Mouse (Mus musculus) embryonic facial prominence, embryonic 12.5 days (tissue): Measurements from ENCODE around the gene Smtnl1. TPM values are rescaled to one million over a fixed set of nuclear protein-coding genes. Genes with fewer than 3 reads are reported as not detected.
A peak's percentile ranks its signal among the peaks of the same experiment; 100 is the strongest.

Experiments
- ATAC-seq: fragments of 200-750 bp; cut with Nextera tagmentation; 2 replicates; pipeline ENCODE4 v1.8.0; 2017; ENCODE audit not compliant: insufficient number of reproducible peaks, insufficient read depth, low FRiP score, low TSS enrichment
- H3K27ac ChIP-seq: fragments of 300-500 bp; sonication (generic); 2 replicates; pipeline ENCODE4 v1.5.1; 2016; ENCODE audit warnings: mild to moderate bottlenecking
- H3K27me3 ChIP-seq: fragments of 300-500 bp; sonication (generic); 2 replicates; pipeline ENCODE4 v1.6.1; 2016; ENCODE audit warnings: mild to moderate bottlenecking, moderate library complexity
- H3K36me3 ChIP-seq: fragments of 300-500 bp; sonication (generic); 2 replicates; pipeline ENCODE4 v1.6.1; 2016; ENCODE audit warnings: mild to moderate bottlenecking
- H3K4me1 ChIP-seq: fragments of 300-500 bp; sonication (generic); 2 replicates; pipeline ENCODE4 v1.6.1; 2016
- H3K4me2 ChIP-seq: fragments of 300-500 bp; sonication (generic); replicated peaks from 2 replicates; pipeline ENCODE4 v1.6.1; 2016; ENCODE audit warnings: mild to moderate bottlenecking, moderate library complexity
- H3K4me3 ChIP-seq: fragments of 300-500 bp; sonication (generic); 2 replicates; pipeline ENCODE4 v1.5.1; 2016; ENCODE audit warnings: mild to moderate bottlenecking
- H3K9ac ChIP-seq: fragments of 300-500 bp; sonication (generic); 2 replicates; pipeline ENCODE4 v1.6.1; 2016; ENCODE audit warnings: mild to moderate bottlenecking, moderate library complexity
- H3K9me3 ChIP-seq: fragments of 300-500 bp; sonication (generic); 2 replicates; pipeline ENCODE4 v1.6.1; 2016; ENCODE audit warnings: mild to moderate bottlenecking, moderate library complexity
- WGBS: fragments of 180-500 bp; shearing (Covaris S2); methylation state at CpG from one replicate; pipeline ENCODE4 v1.1.7; 2016; 5-methylcytosine and 5-hydroxymethylcytosine counted together
- polyA plus RNA-seq: library from polyadenylated mRNA; unstranded; fragments of >200 nt; fragmentation: Nextera tagmentation; extraction: Ambion mirVana; gene quantifications from 2 replicates; pipeline ENCODE4 v1.2.1, GENCODE M21; 2016

The Smtnl1 gene
- polyA plus RNA-seq, 1 experiment from 2014 or later, result 0.23 TPM

DNA sequence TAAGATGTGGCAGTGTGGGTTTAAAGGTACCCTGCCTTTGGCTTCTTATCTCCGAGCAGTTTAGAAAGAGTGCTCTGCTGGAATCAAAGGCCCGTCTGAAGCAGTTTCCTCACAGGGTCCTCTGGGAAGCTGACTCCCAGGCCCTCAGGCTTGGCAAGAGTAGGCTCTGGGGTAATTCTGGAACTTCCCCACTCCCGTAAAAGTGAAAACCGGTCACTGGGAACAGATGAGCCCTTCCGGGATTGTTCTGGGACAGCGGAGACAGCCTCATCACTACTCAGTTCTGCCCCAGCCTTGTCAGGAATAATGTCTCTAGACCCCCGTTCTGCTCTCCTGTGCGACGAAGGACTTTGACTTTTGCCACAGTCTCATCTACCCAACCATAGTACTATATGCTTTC, 32.0 kb downstream of the Smtnl1 start:
- Histone ChIP-seq H3K4me3 (no peak overlapping the region), H3K4me2 (no peak overlapping the region), H3K9me3 (0 out of 2 replicates have a peak, but pooled peaks cover 7% of the 10 kb centered on the region), H3K27me3 (0 out of 2 replicates have a peak, but pooled peaks cover 5% of the 10 kb centered on the region), H3K4me1 (no peaks in the 10 kb centered on the region), H3K36me3 (no peaks in the 10 kb centered on the region), H3K9ac (no peak overlapping the region), H3K27ac (no peak overlapping the region)
- ATAC-seq, result no peak
- 49% methylated on average over 9 of the region's 9 CpGs for WGBS

- Histone ChIP-seq H3K36me3 (no peaks in the 10 kb centered on the region), H3K27ac (no peak overlapping the region), H3K4me2 (no peak overlapping the region), H3K4me3 (no peak overlapping the region), H3K4me1 (no peaks in the 10 kb centered on the region), H3K9ac (no peak overlapping the region), H3K9me3 (no peaks in the 10 kb centered on the region), H3K27me3 (0 out of 2 replicates have a peak, but pooled peaks cover 5% of the 10 kb centered on the region)
- no peak for ATAC-seq
- WGBS, result 69% methylated on average over 3 of the region's 3 CpGs
Observed at GRCm38 (mm10) chr2:84788316-84788715, 34.1 kb downstream of the Smtnl1 start.

GRCm38 (mm10) chr2:84783840-84784566, 38.4 kb downstream of the Smtnl1 start:
- Histone ChIP-seq H3K27ac (no peak overlapping the region), H3K4me3 (no peak overlapping the region), H3K9me3 (no peaks in the 10 kb centered on the region), H3K27me3 (no peaks in the 10 kb centered on the region), H3K4me2 (no peak overlapping the region), H3K4me1 (no peaks in the 10 kb centered on the region), H3K36me3 (no peaks in the 10 kb centered on the region), H3K9ac (no peak overlapping the region)
- 77% methylated on average over 3 of the region's 3 CpGs for WGBS
- no peak for ATAC-seq

- Histone ChIP-seq H3K4me2 (no peak overlapping the region), H3K4me1 (no peaks in the 10 kb centered on the region), H3K9ac (no peak overlapping the region), H3K4me3 (no peak overlapping the region), H3K9me3 (no peaks in the 10 kb centered on the region), H3K36me3 (no peaks in the 10 kb centered on the region), H3K27me3 (no peaks in the 10 kb centered on the region), H3K27ac (no peak overlapping the region)
- WGBS, result 88% methylated on average over 1 of the region's 1 CpGs
- no peak for ATAC-seq
Observed at GRCm38 (mm10) chr2:84783315-84783714, 39.1 kb downstream of the Smtnl1 start.

DNA sequence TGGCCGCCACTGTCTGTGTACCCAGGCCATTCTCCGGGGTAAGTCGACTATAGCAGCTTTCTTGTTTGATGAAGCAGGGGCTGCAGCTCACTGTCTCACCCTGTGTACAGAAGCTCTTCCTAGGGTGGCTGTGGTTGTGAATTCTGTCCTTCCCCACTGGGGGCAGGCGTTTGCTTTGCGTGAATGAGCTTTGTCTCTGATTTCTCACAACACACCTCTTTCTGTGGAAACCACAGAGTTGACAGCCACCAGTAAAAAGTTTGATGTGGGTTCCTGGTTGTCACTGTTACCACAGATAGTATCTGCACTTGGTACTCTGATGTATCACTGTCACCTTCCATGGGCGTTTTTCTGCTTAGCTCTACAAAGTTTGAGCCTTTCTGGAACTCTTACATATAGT, 43.2 kb downstream of the Smtnl1 start:
- Histone ChIP-seq H3K9ac (no peak overlapping the region), H3K27me3 (no peaks in the 10 kb centered on the region), H3K4me1 (peaks cover 6% of the 10 kb centered on the region), H3K4me3 (no peak overlapping the region), H3K36me3 (no peaks in the 10 kb centered on the region), H3K9me3 (no peaks in the 10 kb centered on the region), H3K4me2 (no peak overlapping the region), H3K27ac (no peak overlapping the region)
- no peak for ATAC-seq
- 57% methylated on average over 6 of the region's 6 CpGs for WGBS

GRCm38 (mm10) chr2:84777706-84778105, 44.7 kb downstream of the Smtnl1 start:
- no peak overlapping the region for H3K9ac ChIP-seq
- H3K36me3 ChIP-seq, result no peaks in the 10 kb centered on the region
- peaks cover 7% of the 10 kb centered on the region for H3K4me1 ChIP-seq
- WGBS, result 59% methylated on average over 3 of the region's 3 CpGs
- no peaks in the 10 kb centered on the region for H3K27me3 ChIP-seq
- no peak for ATAC-seq
- no peak overlapping the region for H3K4me2 ChIP-seq
- H3K9me3 ChIP-seq, result no peaks in the 10 kb centered on the region
- no peak overlapping the region for H3K4me3 ChIP-seq
- H3K27ac ChIP-seq, result no peak overlapping the region

- WGBS, result 84% methylated on average over 6 of the region's 6 CpGs
- no peaks in the 10 kb centered on the region for H3K27me3 ChIP-seq
- no peaks in the 10 kb centered on the region for H3K9me3 ChIP-seq
- peaks cover 7% of the 10 kb centered on the region for H3K4me1 ChIP-seq
- H3K36me3 ChIP-seq, result no peaks in the 10 kb centered on the region
- H3K4me3 ChIP-seq, result no peak overlapping the region
- no peak for ATAC-seq
- no peak overlapping the region for H3K4me2 ChIP-seq
- no peak overlapping the region for H3K27ac ChIP-seq
- H3K9ac ChIP-seq, result no peak overlapping the region
Observed at GRCm38 (mm10) chr2:84775665-84776064, 46.8 kb downstream of the Smtnl1 start.

- Histone ChIP-seq H3K4me2 (peak within 1 kb of the TSS; percentile 63), H3K4me1 (peaks cover 7% of the 10 kb centered on the region), H3K27ac (peak within 1 kb of the TSS; percentile 76)
Observed at GRCm38 (mm10) chr2:84775241-84775640, 47.2 kb downstream of the Smtnl1 start, which contains the start of gene Serping1. Serping1 (minus strand) TSS chr2:84775444.

GRCm38 (mm10) chr2:84774751-84775150, 47.7 kb downstream of the Smtnl1 start:
- no peaks in the 10 kb centered on the region for H3K27me3 ChIP-seq
- peak overlapping the region; percentile 63 for H3K4me2 ChIP-seq
- H3K36me3 ChIP-seq, result no peaks in the 10 kb centered on the region
- ATAC-seq, result peak; percentile 86
- peak overlapping the region; percentile 44; the same call in 1 of the 2 replicates for H3K9ac ChIP-seq
- H3K4me3 ChIP-seq, result peak overlapping the region; percentile 30
- H3K9me3 ChIP-seq, result no peaks in the 10 kb centered on the region
- WGBS, result under 1% methylated on average over 14 of the region's 15 CpGs
- H3K27ac ChIP-seq, result peak overlapping the region; percentile 76
- H3K4me1 ChIP-seq, result peaks cover 7% of the 10 kb centered on the region

More at GRCm38 (mm10) chr2:84775241-84775640, 47.2 kb downstream of the Smtnl1 start, which contains the start of gene Serping1:
- H3K4me3 ChIP-seq, result peak within 1 kb of the TSS; percentile 30
- no peaks in the 10 kb centered on the region for H3K9me3 ChIP-seq
- peak within 1 kb of the TSS; percentile 44; the same call in 1 of the 2 replicates for H3K9ac ChIP-seq
- 64% methylated on average over 9 of the region's 9 CpGs for WGBS
- H3K36me3 ChIP-seq, result no peaks in the 10 kb centered on the region
- H3K27me3 ChIP-seq, result no peaks in the 10 kb centered on the region
- peak; percentile 22; the same call in 1 of the 2 replicates for ATAC-seq

DNA sequence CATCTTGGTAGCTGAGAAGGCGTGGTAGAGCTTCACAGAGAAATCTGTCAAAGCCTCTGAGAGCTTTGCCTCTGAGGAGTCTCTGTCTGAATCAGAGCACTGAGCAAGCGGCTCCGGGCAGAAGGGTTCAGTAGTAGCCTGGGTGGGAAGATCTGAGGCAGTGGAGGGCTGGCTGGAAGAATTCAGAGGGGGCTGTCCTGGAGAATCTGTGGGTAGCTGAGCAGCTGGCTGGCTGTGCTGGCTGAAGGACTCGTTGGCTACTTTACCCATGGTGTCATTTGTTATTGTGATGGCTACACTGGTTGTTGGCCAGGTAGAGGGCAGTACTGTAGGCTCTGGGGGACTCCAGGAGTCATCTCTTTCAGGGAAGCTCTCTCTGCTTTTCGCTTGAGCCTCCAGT, 49.3 kb downstream of the Smtnl1 start:
- no peak overlapping the region for H3K4me2 ChIP-seq
- WGBS, result 83% methylated on average over 5 of the region's 5 CpGs
- no peak overlapping the region for H3K9ac ChIP-seq
- H3K36me3 ChIP-seq, result no peaks in the 10 kb centered on the region
- H3K27ac ChIP-seq, result no peak overlapping the region
- no peaks in the 10 kb centered on the region for H3K9me3 ChIP-seq
- H3K4me1 ChIP-seq, result peaks cover 7% of the 10 kb centered on the region
- ATAC-seq, result no peak
- no peaks in the 10 kb centered on the region for H3K27me3 ChIP-seq
- no peak overlapping the region for H3K4me3 ChIP-seq

- no peaks in the 10 kb centered on the region for H3K9me3 ChIP-seq
- no peak overlapping the region for H3K4me3 ChIP-seq
- no peak overlapping the region for H3K4me2 ChIP-seq
- H3K36me3 ChIP-seq, result no peaks in the 10 kb centered on the region
- no peak overlapping the region for H3K9ac ChIP-seq
- H3K27ac ChIP-seq, result no peak overlapping the region
- no peak for ATAC-seq
- WGBS, result 82% methylated on average over 4 of the region's 4 CpGs
- H3K4me1 ChIP-seq, result peaks cover 7% of the 10 kb centered on the region
- H3K27me3 ChIP-seq, result no peaks in the 10 kb centered on the region
Observed at GRCm38 (mm10) chr2:84772454-84772853, 50.0 kb downstream of the Smtnl1 start.

- no peaks in the 10 kb centered on the region for H3K9me3 ChIP-seq
- no peaks in the 10 kb centered on the region for H3K27me3 ChIP-seq
- H3K4me3 ChIP-seq, result no peak overlapping the region
- 75% methylated on average over 6 of the region's 6 CpGs for WGBS
- peaks cover 7% of the 10 kb centered on the region for H3K4me1 ChIP-seq
- no peak for ATAC-seq
- no peak overlapping the region for H3K4me2 ChIP-seq
- H3K27ac ChIP-seq, result no peak overlapping the region
- H3K36me3 ChIP-seq, result no peaks in the 10 kb centered on the region
- H3K9ac ChIP-seq, result no peak overlapping the region
Observed at GRCm38 (mm10) chr2:84770501-84770900, 52.0 kb downstream of the Smtnl1 start.
